Mouse (Mus musculus) lung, embryonic 16.5 days (tissue): ENCODE results near the gene Xpnpep2. TPM values are rescaled to one million over a fixed set of nuclear protein-coding genes. Genes with fewer than 3 reads are reported as not detected.
A peak's percentile ranks its signal among the peaks of the same experiment; 100 is the strongest.

Experiments used
- ATAC-seq: fragments of 200-750 bp; cut with Nextera tagmentation; 2 replicates; pipeline ENCODE4 v1.8.0; 2017; ENCODE audit warnings: low read depth, mild to moderate bottlenecking, moderate library complexity
- H3K27ac ChIP-seq: fragments of 300-500 bp; sonication (generic); 2 replicates; pipeline ENCODE4 v1.5.1; 2014; ENCODE audit warnings: mild to moderate bottlenecking, control low read depth, low read length
- H3K27me3 ChIP-seq: fragments of 300-500 bp; sonication (generic); 2 replicates; pipeline ENCODE4 v1.6.1; 2014; ENCODE audit warnings: low read depth, low read length, mixed read lengths; ENCODE audit not compliant: control insufficient read depth, insufficient read depth
- H3K36me3 ChIP-seq: fragments of 300-500 bp; sonication (generic); 2 replicates; pipeline ENCODE4 v1.6.1; 2014; ENCODE audit warnings: low read length; ENCODE audit not compliant: control insufficient read depth, insufficient read depth
- H3K4me1 ChIP-seq: fragments of 300-500 bp; sonication (generic); replicated peaks from 2 replicates; pipeline ENCODE4 v1.6.1; 2014; ENCODE audit warnings: low read length, mixed read lengths; ENCODE audit not compliant: control insufficient read depth, insufficient read depth
- H3K4me2 ChIP-seq: fragments of 300-500 bp; sonication (generic); 2 replicates; pipeline ENCODE4 v1.6.1; 2014; ENCODE audit warnings: low read depth, low read length, control low read depth
- H3K4me3 ChIP-seq: fragments of 300-500 bp; sonication (generic); 2 replicates; pipeline ENCODE4 v1.5.1; 2014; ENCODE audit warnings: mild to moderate bottlenecking, low read length, control low read depth
- H3K9ac ChIP-seq: fragments of 300-500 bp; sonication (generic); 2 replicates; pipeline ENCODE4 v1.6.1; 2014; ENCODE audit warnings: low read length, control low read depth
- H3K9me3 ChIP-seq: fragments of 300-500 bp; sonication (generic); 2 replicates; pipeline ENCODE4 v1.6.1; 2016; ENCODE audit warnings: low read length; ENCODE audit not compliant: control insufficient read depth
- WGBS: fragments of 180-500 bp; shearing (Covaris S2); extraction: QIAGEN DNeasy Blood & Tissue Kit; methylation state at CpG from one replicate; pipeline ENCODE4 v1.1.7; 2014; 5-methylcytosine and 5-hydroxymethylcytosine counted together
- polyA plus RNA-seq: library from polyadenylated mRNA; unstranded; fragments of >200 nt; fragmentation: Nextera tagmentation; extraction: Ambion mirVana; gene quantifications from 2 replicates; pipeline ENCODE4 v1.2.1, GENCODE M21; 2015

Xpnpep2 gene
- polyA plus RNA-seq, 1 experiment from 2014 or later = 1.5 TPM

DNA sequence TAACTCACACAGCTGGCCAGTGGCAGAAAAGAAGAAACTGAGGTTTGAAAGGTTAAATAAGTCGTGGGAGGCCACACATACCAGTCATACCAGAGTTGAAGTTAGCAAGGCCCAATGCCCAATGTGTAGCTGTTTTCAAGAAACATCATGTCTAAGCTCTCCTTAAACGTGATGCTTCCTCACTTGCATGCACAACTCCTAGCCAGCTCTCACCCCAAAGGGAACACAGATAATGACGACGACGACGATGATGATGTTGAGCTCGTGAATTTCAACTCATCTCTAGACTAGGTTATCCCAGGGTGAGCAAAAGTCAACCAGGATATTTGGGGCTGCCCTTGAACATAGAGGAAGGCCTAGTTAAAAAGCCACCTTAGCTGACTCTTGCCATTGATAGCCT lies 43.6 kb downstream of the Xpnpep2 start:
- H3K4me2 ChIP-seq = no peak overlapping the region
- no peak for ATAC-seq

DNA sequence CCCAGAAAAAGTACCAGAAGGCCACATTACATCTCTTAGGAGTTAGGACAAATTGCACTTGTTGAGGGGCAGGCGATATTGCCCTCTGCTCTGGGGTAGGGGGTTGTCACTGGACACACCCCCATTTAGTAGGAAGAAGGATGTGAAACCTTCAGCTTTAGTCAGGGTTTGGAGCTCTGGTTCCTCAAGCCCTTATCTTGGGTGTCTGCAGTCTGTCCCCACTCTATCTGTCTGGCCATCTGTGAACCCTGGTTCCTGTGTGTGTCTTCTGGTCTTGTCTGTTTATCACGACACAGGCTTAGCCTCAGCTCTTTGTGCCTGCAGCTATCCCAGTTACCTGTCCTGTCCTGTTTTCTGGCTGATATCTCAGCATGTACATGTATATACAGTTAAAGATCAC lies 44.9 kb downstream of the Xpnpep2 start:
- no peak overlapping the region for H3K9ac ChIP-seq
- no peak overlapping the region for H3K27ac ChIP-seq
- H3K4me3 ChIP-seq = no peak overlapping the region
- H3K4me2 ChIP-seq = no peak overlapping the region
- H3K9me3 ChIP-seq = no peaks in the 10 kb centered on the region
- no peaks in the 10 kb centered on the region for H3K27me3 ChIP-seq
- no peaks in the 10 kb centered on the region for H3K36me3 ChIP-seq
- 0 out of 2 replicates have a peak, but pooled peaks have one; percentile 10 for ATAC-seq
- no peaks in the 10 kb centered on the region for H3K4me1 ChIP-seq
- 70% methylated on average over 2 of the region's 2 CpGs for WGBS

More for the DNA sequence above, 43.6 kb downstream of the Xpnpep2 start:
- H3K4me3 ChIP-seq = no peak overlapping the region
- no peaks in the 10 kb centered on the region for H3K27me3 ChIP-seq
- no peak overlapping the region for H3K9ac ChIP-seq
- no peaks in the 10 kb centered on the region for H3K4me1 ChIP-seq
- no peaks in the 10 kb centered on the region for H3K9me3 ChIP-seq
- no peak overlapping the region for H3K27ac ChIP-seq
- WGBS = 65% methylated on average over 7 of the region's 7 CpGs
- no peaks in the 10 kb centered on the region for H3K36me3 ChIP-seq

GRCm38 (mm10) chrX:48153949-48154348 lies 45.4 kb downstream of the Xpnpep2 start:
- H3K4me3 ChIP-seq = no peak overlapping the region
- WGBS = 75% methylated on average over 2 of the region's 2 CpGs

DNA sequence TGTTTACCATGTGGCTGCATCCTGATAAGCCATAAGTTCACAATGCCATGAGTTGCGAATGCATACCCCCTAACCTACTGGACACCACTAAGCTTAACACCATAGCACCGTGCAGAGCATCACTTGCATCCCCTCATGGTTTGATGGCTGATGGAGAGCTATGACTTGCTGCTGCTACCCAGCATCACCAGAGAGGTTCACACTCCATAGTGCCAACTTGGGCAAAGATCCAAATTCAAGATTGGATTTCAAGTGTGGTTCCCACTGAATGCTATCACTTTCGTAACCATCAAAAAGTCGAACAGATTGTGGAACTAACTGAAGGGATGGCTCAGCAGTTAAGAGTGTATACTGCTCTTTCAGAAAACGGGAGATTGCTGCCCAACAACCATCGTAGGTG lies 47.0 kb downstream of the Xpnpep2 start:
- no peak for ATAC-seq
- no peak overlapping the region for H3K4me3 ChIP-seq
- no peak overlapping the region for H3K27ac ChIP-seq
- no peaks in the 10 kb centered on the region for H3K9me3 ChIP-seq
- H3K9ac ChIP-seq = no peak overlapping the region
- no peaks in the 10 kb centered on the region for H3K27me3 ChIP-seq
- no peak overlapping the region for H3K4me2 ChIP-seq
- H3K4me1 ChIP-seq = no peaks in the 10 kb centered on the region
- WGBS = 90% methylated on average over 6 of the region's 6 CpGs
- H3K36me3 ChIP-seq = no peaks in the 10 kb centered on the region

More at GRCm38 (mm10) chrX:48153949-48154348, 45.4 kb downstream of the Xpnpep2 start:
- Histone ChIP-seq H3K9me3 (no peaks in the 10 kb centered on the region), H3K27me3 (no peaks in the 10 kb centered on the region), H3K36me3 (no peaks in the 10 kb centered on the region), H3K9ac (no peak overlapping the region), H3K4me2 (no peak overlapping the region), H3K27ac (no peak overlapping the region), H3K4me1 (no peaks in the 10 kb centered on the region)
- no peak for ATAC-seq

- H3K9ac ChIP-seq = no peak overlapping the region
- H3K4me3 ChIP-seq = no peak overlapping the region
- H3K9me3 ChIP-seq = no peaks in the 10 kb centered on the region
- no peaks in the 10 kb centered on the region for H3K4me1 ChIP-seq
- no peak overlapping the region for H3K4me2 ChIP-seq
- no peak overlapping the region for H3K27ac ChIP-seq
- no peaks in the 10 kb centered on the region for H3K36me3 ChIP-seq
- no peak for ATAC-seq
- 79% methylated on average over 8 of the region's 8 CpGs for WGBS
- no peaks in the 10 kb centered on the region for H3K27me3 ChIP-seq
Observed at GRCm38 (mm10) chrX:48157396-48157795, 48.9 kb downstream of the Xpnpep2 start.

DNA sequence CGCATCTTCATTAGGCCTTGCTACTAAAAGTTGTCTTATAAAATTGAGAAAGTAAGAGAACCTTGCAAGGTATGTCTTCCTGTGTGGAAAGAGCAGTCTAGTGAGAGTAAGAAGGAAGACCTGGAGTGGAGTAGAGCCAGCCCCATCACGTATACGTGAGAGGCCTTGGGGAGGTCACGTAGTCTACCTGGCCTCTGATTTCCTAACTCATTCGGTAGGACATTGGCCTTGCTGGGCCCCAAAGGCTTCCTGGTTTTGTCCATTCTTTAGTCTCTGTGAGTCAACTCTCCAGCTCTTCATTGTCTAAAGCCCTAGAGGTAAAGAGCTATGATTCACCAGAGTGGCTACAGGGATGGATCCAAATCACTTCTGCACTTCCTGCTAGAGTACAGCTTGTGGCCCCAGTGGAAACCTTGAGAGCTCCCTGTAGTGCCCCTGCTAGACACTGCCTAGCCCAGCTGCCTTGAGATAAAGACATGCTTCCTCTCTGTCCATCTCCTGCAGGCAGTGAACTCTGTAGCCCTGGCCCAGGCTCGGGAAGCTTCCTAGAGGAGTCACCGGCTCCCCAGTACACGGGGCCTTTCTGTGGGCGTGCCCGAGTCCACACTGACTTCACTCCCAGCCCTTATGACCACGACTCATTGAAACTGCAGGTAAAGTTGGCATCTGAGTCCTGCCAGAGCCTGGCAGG lies 49.8 kb downstream of the Xpnpep2 start:
- WGBS = 79% methylated on average over 11 of the region's 11 CpGs

DNA sequence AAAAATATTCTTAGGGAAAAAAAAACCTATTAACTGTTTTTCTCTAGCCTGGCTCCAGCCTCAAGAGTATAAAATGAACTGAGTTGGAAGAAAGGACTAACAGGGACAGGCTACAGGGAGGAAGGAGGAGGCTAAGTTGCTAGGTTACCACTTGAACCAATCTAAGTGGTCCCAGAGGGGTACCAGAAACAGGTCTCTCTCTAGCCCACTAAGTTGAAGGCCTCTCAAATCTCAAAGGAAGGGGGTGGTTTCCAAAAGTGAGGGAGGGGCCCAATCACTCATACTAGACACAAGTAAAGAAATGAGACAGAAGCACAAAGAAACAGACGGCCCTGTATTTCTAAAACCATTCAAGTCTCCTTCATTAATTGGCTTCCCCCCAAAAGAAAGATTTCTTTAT lies 61.4 kb downstream of the Xpnpep2 start:
- no peak for ATAC-seq
- H3K27ac ChIP-seq = no peak overlapping the region
- WGBS = 35% methylated on average over 1 of the region's 1 CpGs
- no peaks in the 10 kb centered on the region for H3K9me3 ChIP-seq
- H3K9ac ChIP-seq = no peak overlapping the region
- no peak overlapping the region for H3K4me3 ChIP-seq
- no peaks in the 10 kb centered on the region for H3K27me3 ChIP-seq
- H3K36me3 ChIP-seq = no peaks in the 10 kb centered on the region; the same call in 1 of the 2 replicates
- H3K4me2 ChIP-seq = no peak overlapping the region
- H3K4me1 ChIP-seq = no peaks in the 10 kb centered on the region

More for the DNA sequence above, 49.8 kb downstream of the Xpnpep2 start:
- H3K4me2 ChIP-seq = no peak overlapping the region
- H3K4me3 ChIP-seq = no peak overlapping the region
- no peak overlapping the region for H3K27ac ChIP-seq
- no peaks in the 10 kb centered on the region for H3K9me3 ChIP-seq
- no peaks in the 10 kb centered on the region for H3K4me1 ChIP-seq
- H3K27me3 ChIP-seq = no peaks in the 10 kb centered on the region
- no peak overlapping the region for H3K9ac ChIP-seq
- no peaks in the 10 kb centered on the region for H3K36me3 ChIP-seq
- no peak for ATAC-seq

DNA sequence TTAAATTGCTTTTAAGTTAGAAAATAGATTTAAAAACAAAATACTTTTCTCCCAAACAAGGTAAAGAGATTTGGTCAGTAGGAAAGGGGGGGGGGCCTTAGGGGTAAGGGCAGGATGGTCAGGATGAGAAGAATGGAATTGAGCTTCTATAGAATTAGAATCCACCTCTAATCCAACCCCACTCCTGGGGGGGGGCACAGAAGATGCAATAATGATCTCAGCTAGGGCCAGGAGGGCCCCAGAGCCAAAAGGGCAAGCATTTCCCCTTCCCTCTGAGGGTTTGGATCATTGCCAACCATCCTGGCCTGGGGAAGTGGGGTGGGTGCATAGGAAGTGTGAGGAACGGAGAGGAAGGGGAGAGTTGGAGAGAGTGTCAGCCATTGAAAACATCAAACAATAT lies 61.8 kb downstream of the Xpnpep2 start:
- Histone ChIP-seq H3K4me3 (no peak overlapping the region), H3K27ac (no peak overlapping the region), H3K4me2 (no peak overlapping the region), H3K4me1 (no peaks in the 10 kb centered on the region), H3K27me3 (no peaks in the 10 kb centered on the region), H3K9ac (no peak overlapping the region), H3K36me3 (no peaks in the 10 kb centered on the region; the same call in 1 of the 2 replicates), H3K9me3 (no peaks in the 10 kb centered on the region)
- ATAC-seq = no peak
- WGBS = 47% methylated on average over 1 of the region's 1 CpGs

- no peak for ATAC-seq
- 81% methylated on average over 6 of the region's 6 CpGs for WGBS
Observed at GRCm38 (mm10) chrX:48181844-48182243, 73.3 kb downstream of the Xpnpep2 start.

More at GRCm38 (mm10) chrX:48181844-48182243, 73.3 kb downstream of the Xpnpep2 start:
- Histone ChIP-seq H3K9ac (no peak overlapping the region), H3K4me3 (no peak overlapping the region), H3K36me3 (peaks cover 5% of the 10 kb centered on the region; the same call in 1 of the 2 replicates), H3K27ac (no peak overlapping the region), H3K9me3 (no peaks in the 10 kb centered on the region), H3K4me1 (no peaks in the 10 kb centered on the region), H3K27me3 (no peaks in the 10 kb centered on the region), H3K4me2 (no peak overlapping the region)
